ENCODE assay signal across 7 mouse cellular contexts in the genomic region with DNA sequence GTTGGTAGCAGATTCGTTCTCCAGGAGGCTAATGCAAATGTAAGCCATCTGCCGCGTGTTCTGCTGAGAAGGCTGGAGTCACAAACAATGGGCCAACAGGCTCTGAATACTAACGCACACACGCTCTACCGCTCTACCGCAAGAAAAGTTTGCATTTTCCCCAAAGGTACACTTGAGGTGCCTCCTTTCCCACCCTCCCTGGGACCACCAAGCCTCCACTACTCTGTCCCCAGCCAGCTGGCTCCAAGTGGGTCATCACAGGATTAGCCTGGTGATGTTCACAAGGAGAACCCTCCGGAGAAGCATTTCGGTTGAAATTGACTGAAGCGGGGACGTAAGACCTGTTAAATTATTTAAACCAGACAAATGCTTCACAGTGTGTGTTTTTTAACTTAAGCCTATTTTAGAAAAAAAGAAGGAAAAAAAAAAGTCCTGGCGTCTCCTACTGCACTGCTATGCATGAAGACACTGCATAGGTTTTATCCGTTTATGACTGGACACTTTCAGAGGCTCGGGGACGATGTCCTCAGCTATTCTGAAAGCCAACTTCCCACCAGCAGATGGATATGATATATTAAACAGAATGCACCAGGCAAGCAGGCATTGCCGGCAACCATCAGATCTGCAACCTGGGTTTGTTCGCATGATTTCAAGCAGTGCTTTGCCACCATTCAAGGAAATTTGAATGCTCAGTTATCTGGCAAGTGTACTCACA.
DNase-seq lines count a peak whose midpoint lies in the region; ATAC-seq lines count a peak whose summit lies in the region.

No protein-coding gene starts in this region.

- H3K27me3 ChIP-seq in hindbrain, embryonic 12.5 days: no peaks in the 10 kb centered on the region
- no peaks in the 10 kb centered on the region for H3K27me3 ChIP-seq in limb, embryonic 13.5 days

- H3K9me3 ChIP-seq in hindbrain, embryonic 12.5 days (replicated peaks): no peaks in the 10 kb centered on the region
- H3K9me3 ChIP-seq in limb, embryonic 13.5 days: no peaks in the 10 kb centered on the region

- H3K9ac ChIP-seq in hindbrain, embryonic 12.5 days: no peak overlapping the region
- no peak overlapping the region for H3K9ac ChIP-seq in limb, embryonic 13.5 days

- ATAC-seq in hindbrain, embryonic 12.5 days (ENCODE audit: low FRiP score): peak; percentile 82
- no peak for ATAC-seq in limb, embryonic 13.5 days (ENCODE audit: low FRiP score, low read depth)

- peak overlapping the region; percentile 69; the same call in 1 of the 2 replicates for H3K27ac ChIP-seq in hindbrain, embryonic 12.5 days
- H3K27ac ChIP-seq in limb, embryonic 13.5 days: no peak overlapping the region

- 45% methylated on average over 17 of the region's 17 CpGs for WGBS in hindbrain, embryonic 12.5 days
- WGBS in limb, embryonic 13.5 days: 42% methylated on average over 17 of the region's 17 CpGs

- peaks cover 7% of the 10 kb centered on the region for H3K4me1 ChIP-seq in hindbrain, embryonic 12.5 days
- peaks cover 4% of the 10 kb centered on the region for H3K4me1 ChIP-seq in limb, embryonic 13.5 days

- no peaks in the 10 kb centered on the region for H3K36me3 ChIP-seq in hindbrain, embryonic 12.5 days
- no peaks in the 10 kb centered on the region for H3K36me3 ChIP-seq in limb, embryonic 13.5 days

- H3K4me2 ChIP-seq in hindbrain, embryonic 12.5 days (replicated peaks): peak overlapping the region; percentile 24; the same call in 1 of the 2 replicates
- peak overlapping the region; percentile 40; the same call in 1 of the 2 replicates for H3K4me2 ChIP-seq in limb, embryonic 13.5 days (replicated peaks)

- DNase-seq in embryo, embryonic 10 days (ENCODE audit: low spot score): peak; percentile 50
- peak; percentile 28 for DNase-seq in right cerebral cortex, postnatal 25 days
- DNase-seq in testis, postnatal 14 days (ENCODE audit: low spot score): no peak
- DNase-seq in spleen, postnatal 36 days (ENCODE audit: low spot score in 2 of 2): no peak
- no peak for DNase-seq in adrenal gland, adult 2 months

- H3K4me3 ChIP-seq in hindbrain, embryonic 12.5 days: no peak overlapping the region
- H3K4me3 ChIP-seq in limb, embryonic 13.5 days: no peak overlapping the region

Comparison
In these comparisons a context has a peak if more than half of its experiments do, and no peak if none do; other contexts are left out.
1. DNase-seq: peak in embryo, embryonic 10 days (single experiment) and right cerebral cortex, postnatal 25 days (single experiment); none in testis, postnatal 14 days (single experiment), spleen, postnatal 36 days (0 of 2) and adrenal gland, adult 2 months (single experiment).